Mouse (Mus musculus) layer of hippocampus, postnatal 10 days (tissue): Measurements from ENCODE around the gene Wdr90. TPM values are rescaled to one million over a fixed set of nuclear protein-coding genes. Genes with fewer than 3 reads are reported as not detected.
A peak's percentile ranks its signal among the peaks of the same experiment; 100 is the strongest.
"Not testable (repeated sequence)": the region's sequence is repeated elsewhere in the genome, so short reads cannot be mapped to it uniquely, and the experiment has no call there.

Source experiments
- DNase-seq, 2 experiments: peaks; one replicate each; pipeline ENCODE4 v3.0.0; 2021; ENCODE audit warnings: low spot score in 2 of 2
- total RNA-seq, 2 experiments: library from RNA; stranded (reverse); gene quantifications; 2 replicates each; pipeline ENCODE4 v1.2.3; 2021

Wdr90 gene
- total RNA-seq, 2 experiments from 2014 or later = 25.4 to 37.8 TPM

DNA sequence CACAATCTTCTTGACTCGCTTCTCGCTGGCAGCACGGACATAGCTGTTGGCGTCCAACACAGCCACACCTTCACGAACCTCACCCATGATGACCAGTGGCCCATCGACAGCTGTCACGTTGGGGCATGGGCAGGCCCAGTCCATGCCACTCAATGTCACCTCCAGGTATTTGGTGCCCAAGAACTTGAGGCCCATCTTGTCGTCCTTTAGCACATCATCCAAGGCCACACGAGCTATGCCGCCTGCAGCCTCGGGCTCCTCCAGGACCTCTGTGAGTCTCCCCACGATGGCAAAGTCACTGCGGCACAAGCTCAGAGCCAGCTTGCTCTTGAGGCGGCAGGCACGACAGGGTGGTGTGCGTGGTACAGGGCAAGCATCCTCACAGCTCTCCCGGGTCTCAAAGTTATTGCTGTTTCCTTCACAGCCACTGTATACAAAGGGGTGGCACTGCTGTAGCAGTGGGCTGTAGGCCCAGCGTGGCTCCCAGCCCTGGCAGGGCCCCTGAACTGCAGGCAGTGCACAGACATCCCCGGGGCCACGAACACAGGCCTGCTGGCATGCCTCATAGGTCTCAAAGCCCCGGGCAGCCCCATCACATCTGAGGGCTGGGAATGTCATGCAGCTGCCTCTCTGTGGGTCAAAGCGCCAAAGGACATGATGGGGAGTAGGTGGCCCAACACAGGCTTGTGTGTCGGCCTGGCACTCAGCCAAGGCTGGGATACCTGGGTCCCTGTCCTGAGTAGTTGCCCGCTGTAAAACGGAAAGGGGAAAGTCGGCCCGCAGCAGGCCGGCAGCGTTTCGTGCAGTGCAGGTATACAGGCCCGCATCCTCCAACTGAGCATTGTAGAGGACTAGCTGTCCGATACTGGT is 16.7 kb upstream of the Wdr90 start:
- DNase-seq = no peak

DNA sequence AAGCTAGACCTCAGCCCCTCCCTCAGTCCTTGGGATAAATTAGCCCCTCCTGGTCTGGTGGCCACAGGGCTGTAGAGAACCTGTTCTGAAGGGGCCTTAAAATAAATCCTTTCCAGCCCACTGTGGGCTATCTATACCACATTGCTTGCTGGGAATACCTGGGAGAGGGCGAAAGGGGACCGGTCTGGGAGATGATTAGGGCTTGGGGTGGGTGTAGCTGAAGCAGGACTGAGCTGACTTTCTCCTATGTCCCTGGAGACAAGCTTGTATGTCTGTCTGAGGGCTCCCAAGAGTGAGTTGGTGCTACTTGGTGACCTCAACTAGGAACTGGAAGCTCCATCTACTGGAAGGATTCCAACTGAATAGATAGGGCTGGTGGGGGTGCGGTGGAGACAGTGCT is 15.7 kb upstream of the Wdr90 start:
- no peak for DNase-seq

DNA sequence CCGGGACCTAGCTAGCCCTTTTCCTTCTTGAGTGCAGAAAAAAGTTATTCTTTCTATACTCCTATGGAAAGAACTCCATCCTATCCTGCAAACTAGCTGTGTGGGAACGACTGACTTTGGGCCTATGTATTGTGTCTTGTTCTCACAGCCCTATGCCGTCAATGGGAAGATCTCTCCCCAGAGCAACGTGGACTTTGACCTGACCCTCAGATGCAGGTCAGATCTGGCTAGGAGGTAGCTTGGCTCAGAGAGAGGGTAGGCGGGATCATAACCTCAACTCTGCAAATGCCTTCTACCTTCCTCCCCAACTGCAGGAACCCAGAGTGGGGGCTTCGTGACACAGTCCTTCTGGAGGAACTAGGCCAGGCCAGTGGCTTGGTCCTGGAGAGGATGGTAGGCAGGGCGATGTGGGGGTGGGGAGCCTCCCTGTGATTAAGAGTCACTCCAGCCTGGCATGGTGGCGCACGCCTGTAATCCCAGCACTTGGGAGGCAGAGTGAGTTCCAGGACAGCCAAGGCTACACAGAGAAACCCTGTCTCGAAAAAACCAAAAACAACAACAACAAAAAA is 15.1 kb upstream of the Wdr90 start:
- DNase-seq = no peak

DNA sequence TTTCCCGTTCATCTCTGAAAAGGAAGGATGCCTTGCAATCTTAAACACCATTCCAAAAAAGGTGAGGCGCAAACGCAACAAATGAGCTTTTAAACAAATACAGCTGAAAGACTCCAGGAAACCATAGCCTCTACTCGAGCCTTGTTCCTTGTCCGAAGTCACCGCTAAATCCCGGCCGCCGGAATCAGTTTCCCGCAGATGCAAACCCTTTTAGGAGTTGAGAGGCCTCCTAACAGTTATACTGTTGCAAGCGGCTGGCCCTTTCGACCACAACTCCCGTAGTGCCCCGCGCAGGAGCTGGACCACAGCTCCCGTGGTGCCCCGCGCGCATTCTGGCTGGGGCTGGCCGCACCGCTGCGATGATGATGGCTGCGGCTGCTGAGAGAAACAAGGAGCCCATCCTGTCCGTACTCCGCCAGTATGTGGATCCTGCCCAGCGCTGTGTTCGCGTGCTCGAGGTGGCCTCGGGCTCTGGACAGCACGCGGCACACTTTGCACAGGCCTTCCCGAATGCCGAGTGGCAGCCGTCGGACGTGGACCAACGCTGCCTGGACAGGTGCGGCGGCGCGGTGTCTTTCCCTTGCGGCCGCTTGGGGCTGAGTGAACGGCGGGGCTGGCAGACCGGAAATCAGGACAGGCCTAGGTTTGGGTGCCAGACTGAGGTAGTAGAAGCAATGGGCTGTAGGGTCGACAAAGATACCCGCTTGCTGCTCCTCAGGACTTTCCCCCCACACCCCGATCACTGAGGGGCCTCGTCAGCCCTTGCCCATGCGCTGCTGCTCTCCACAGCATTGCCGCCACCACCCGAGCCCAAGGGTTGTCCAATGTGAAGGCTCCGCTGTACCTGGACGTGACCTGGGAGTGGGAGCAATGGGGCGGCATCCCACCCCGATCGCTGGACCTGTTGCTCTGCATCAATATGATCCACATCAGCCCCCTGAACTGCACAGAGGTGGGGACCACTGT is 14.2 kb upstream of the Wdr90 start:
- peak; percentile 90 to 91 for DNase-seq

DNA sequence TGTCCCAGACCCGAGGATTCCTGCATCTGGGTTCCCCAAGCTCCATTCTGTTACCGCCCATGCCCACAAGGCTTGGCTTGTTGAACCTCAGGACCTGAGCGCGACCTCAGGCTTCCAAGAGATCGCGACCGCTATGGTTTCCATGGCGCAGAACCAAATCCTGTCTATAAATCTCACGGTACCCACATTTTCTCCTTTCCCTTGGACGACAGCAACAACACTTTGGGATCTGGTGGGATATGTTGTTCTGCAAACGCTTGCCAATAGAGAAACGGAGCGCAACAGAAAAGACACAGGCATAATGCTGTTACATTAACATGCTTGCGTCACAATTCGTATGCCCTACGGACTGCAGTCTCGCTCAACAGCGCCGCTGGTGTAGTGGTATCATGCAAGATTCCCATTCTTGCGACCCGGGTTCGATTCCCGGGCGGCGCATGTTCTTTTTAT is 13.4 kb upstream of the Wdr90 start, which contains the start of gene Mettl26:
Gene Mettl26, plus strand, starts transcription at position 354 of the 450 bp plus-strand sequence.
- DNase-seq = peak; percentile 98

DNA sequence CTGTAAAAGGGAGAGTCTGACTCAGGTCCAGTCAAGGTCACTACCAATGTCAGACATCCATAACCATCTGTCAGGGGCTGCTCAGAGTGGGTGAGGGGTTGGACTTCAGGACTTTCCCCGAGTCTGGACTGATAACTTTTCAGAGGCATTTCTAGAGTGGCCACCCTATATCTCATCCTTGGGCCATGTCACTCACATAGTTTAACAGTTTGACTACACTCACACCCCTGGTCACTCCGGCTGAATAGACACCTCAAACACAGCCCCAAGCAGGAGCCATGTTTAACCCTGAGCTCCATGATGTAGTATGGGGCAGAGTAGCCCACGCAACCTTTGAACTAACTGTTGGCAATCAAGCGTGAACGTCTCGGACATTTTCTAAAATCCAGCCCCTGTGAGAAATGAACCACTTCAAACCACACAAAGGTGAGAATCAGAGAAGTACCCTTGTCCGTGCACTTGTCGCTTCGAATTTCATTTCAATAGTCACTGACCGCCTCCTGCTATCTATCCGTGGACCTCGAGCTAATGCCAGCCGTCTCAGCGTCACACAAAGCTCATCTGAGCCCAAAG is 12.9 kb upstream of the Wdr90 start:
- DNase-seq = no peak

DNA sequence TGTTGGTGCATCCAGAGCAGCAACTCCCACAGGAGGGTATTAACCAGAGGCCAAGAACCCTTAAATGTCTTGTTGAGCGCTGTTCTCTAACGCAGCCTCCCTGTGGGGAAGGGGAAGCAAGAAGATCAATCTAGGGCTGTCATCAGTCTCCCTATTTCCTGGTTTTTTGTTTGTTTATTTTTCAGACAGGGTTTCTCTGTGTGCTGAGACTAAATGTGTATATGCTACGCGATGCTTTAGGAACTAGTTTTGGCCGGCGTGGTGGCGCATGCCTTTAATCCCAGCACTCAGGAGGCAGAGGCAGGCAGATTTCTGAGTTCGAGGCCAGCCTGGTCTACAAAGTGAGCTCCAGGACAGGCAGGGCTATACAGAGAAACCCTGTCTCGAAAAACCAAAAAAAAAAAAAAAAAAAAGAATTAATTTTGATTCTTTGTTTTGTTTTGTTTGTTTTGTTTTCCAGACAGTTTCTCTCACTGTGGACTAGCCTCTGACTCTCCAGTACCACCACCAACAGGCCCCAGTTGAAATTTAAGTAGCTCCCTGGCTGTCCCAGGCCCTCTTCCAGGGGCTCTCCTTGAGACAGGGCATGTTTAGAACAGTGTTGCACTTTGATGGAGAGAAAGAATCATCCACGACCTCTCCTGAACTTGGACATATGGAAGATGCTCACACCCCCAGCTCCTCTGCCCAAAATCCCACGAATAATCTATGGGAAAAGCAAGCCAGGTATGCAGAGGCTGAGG is 12.3 kb upstream of the Wdr90 start:
- no peak for DNase-seq

DNA sequence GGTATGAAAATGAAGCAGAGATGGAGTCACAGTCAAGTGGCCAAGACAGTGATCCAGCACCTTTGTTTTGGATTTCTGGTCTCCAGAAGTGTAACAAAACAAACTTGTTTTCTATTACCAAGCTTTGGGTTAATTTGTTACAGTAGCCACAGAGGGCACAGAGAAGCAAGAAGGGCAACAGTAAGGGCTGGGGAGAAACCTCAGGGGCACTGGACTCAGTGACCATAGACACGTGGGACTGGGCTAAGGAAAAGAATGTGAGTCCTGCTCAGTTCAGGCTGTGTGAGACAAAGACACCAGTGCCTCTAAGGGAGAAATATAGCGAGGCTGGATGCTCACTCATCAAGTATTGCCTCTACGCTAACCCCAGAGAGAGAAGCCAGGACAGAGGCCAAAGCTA is 11.4 kb upstream of the Wdr90 start:
- no peak for DNase-seq

DNA sequence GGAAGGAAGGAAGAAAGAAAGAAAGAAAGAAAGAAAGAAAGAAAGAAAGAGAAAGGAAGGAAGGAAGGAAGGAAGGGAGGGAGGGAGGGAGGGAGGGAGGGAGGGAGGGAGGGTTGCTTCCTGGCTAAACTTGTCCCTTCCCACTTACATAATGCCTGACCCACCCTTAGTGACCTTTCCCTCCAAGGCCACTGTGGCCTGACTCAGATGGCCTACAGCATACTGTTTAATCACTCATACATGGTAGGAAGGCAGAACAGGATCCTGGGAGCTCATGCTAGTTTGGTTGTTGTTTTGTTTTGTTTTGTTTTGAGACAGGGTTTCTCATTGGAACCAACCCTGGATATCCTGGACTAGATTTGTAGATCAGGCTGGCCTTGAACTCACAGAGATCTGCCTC is 10.3 kb upstream of the Wdr90 start:
- not testable (repeated sequence) for DNase-seq

DNA sequence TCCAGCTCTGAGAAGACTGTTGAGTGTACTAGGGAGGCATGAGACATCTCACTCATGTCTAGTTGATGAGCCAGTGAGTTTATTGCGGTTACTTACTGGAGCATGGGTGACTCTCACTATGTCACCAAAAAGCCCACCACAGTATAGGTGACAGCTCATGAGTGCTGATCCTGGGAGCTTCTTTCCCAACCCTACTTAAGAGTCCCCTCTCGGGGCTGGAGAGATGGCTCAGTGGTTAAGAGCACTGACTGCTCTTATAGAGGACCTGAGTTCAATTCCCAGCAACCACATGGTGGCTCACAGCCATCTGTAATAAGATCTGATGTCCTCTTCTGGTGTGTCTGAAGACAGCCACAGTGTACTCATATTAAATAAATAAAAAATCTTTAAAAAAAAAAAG is 8.7 kb upstream of the Wdr90 start:
- no peak for DNase-seq

DNA sequence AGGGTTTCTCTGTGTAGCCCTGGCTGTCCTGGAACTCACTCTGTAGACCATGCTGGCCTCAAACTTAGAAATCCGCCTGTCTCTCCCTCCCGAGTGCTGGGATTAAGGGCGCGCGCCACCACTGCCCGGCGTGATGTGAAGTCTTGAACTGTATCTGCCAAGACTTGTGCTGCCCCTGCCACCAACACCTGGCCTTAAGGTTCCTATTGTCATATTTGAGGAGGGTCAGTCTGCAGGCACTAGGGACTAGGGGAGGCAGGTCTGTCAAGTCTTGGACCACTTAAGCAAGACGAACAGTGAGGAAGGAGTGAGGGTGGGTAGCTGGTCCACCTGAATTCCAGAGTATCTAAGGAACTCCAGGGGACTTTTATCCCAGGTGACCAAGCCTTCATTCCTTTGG is 8.2 kb upstream of the Wdr90 start:
- no peak for DNase-seq

DNA sequence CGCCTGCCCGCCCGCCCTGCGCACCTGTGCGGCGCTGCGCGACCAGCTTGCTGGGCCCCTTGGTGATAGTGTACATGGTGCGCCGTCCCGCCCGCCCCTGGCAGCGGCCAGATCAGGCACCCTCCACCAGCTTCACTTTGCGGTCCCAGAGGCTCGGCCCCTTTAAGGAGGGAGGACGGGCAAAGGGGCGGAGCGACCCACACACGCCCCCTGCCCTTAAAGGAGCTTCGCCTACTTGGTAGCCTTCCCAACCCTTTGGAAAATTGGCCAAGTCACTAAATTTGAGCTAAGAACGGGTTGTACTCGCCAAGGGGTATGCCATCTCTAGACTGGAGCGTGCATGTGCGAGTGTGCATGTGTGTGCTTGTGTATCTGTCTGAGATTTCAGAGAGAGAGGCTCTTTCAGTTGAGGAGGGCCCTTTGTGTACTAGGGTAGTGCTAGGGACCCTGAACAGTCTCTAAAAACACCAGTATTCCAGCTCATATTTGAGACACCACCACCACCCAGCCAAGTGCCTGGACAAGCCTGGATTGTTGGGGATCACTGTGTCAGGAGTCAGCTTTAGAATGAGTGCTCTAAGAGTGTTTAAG is 7.4 kb upstream of the Wdr90 start, which contains the start of gene Mcrip2:
Gene Mcrip2, minus strand, starts transcription at position 164 of the 591 bp plus-strand sequence.
- peak; percentile 72 to 82 for DNase-seq

DNA sequence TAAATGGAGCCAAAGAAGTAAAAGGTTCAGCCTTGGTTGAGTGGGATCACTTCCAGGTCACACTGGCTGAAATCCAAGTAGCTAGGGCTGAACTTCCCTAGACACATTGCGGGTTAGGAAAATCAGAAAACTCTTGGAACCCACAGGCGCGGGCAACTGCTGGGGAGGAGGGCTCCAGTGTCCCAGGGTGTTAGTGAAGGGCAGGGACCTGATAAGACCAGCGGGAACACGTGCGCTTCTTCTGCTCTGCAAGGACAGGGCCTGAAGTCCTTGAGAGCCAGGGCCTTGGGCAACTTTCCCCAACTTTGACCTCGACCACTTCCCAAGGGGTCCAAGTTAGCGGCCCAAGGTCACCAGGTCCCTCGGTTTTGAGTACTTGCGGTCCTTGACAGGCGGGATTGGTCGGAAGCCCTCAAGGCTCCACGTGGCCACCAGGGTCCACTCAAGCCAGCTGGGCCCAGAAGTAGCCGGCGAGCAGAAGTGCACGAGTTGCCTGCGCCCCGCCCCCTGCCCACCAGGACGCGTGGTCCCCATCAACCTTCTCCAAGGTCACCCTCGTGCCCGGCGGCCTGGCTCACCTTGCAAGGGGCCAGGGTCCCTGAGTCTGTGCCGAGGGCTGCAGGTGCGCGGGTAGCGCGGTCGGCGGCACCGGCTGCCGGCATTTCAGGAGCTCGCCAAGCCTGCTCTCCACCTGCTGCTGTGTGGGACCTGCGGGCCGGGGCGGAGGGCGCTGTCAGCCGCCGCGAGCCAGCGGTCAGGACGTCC is 6.7 kb upstream of the Wdr90 start:
- DNase-seq = peak; percentile 50 to 63

DNA sequence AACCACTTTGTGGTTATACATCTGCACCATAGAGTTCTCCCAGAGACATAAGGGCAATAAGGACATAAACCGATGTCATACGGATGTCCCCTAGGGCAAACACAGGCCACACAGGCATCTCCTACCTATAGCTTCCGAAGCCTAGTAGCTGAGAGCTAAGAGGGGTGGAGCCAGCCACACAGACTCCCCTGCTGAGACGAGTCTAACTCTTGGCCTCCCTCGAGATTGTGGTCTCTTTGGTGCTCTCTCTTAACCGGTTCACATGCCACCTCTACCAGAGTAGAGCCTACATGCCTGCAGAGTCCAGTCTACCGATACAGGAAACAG is 6.2 kb upstream of the Wdr90 start:
- DNase-seq = no peak

DNA sequence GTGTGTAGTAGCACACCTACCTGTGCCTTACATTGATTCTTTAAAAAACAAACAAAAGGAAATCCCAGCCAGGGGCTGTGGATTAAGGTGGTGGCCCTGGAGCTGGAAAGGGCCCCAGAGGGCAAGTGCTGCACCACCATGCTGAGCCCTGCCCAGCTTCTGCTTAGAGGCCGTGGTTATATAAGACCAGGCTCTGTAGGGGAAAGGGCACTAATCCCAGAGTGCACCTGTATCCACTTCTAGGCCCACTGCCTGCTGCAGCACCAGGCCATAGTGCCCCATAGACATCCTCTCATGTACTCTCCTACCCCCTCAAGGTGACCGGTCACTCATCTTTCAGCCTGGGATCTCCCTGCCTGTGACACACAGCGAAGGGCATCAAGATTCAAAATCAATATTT is 4.9 kb upstream of the Wdr90 start:
- DNase-seq = no peak

DNA sequence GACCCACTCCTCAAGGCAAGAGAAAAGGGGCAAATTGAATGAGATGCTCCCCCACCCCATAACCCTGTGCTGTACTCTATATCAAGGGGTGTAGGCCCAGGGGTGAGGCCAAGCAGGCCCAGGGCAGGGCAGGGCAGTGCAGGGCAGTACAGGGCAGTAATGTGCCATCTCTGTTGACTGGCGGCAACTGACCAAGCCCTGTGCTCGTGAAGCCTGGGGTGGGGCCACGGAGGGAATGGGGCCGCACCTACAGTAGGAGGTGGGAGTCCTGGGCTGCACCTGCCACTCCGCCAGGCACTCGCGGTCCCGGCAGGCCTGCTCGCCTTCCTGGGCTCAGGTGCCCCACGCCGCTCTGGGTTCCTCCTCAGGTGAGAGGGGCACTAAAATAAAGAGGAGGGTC is 4.0 kb upstream of the Wdr90 start:
- no peak for DNase-seq

DNA sequence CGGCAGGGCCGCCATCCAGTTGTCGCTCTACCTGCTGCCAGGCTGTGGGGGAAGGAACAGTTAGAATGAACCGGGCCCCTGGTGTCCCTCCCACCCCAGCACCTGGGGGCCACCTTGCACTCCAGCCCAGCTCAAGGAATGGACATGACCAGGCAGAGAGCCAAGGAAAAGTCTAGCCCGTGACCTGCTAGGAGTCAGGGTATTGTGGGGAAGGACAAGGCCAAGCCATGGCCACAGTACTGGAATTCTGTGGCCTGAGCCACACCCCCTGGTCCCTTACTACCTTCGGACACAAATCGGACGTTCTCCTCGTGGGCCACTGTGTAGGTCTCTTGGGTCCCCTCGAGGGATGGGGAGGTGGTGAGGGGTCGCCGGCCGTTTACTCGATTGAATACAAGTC is 3.0 kb upstream of the Wdr90 start:
- no peak for DNase-seq

DNA sequence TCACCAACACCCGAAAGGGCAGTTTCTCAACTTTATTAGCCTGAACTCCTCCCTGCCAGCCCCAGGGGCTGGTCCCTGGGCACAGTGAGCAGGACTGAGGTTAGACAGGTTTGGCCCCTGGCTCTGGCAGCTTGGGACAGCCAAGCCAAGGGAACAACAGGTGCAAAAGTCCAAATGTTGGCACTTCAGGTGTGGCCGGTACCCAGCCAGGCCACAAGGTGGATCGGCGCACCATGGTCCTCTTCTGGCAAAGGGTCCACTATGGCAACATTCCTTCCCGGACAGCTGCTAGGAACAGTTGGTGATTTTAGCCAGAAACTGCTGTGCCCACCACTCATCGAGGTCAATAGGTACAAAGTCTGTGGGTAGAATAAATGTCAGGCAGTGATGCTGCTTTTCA is 2.4 kb upstream of the Wdr90 start:
- no peak for DNase-seq
